In genomic region chr14:46247491-46248484, GRCm38 (mm10) we compare ENCODE assay signal across 25 mouse cellular contexts.
DNase-seq lines count a peak whose midpoint lies in the region; ATAC-seq and TF ChIP-seq lines count a peak whose summit lies in the region.
"Had no signal": no experiment of that assay in that cellular context is flagged by ENCODE, and none has a peak within 500 bp of the region (broad histone marks: within the 10 kb centered on the region; RNA-seq: fewer than 3 reads in every experiment).

No protein-coding gene starts in this region.

- no peaks in the 10 kb centered on the region for H3K9me3 ChIP-seq in lung, postnatal 0 days (ENCODE audit: low read length)
- H3K9me3 ChIP-seq: forebrain, embryonic 10.5 days; heart, embryonic 15.5 days; megakaryocyte, embryonic 14.5 days; midbrain, embryonic 15.5 days had no signal

- H3K36me3 ChIP-seq in lung, postnatal 0 days (ENCODE audit: insufficient read depth, low read length): no peaks in the 10 kb centered on the region
- H3K36me3 ChIP-seq: forebrain, embryonic 10.5 days; heart, embryonic 15.5 days; midbrain, embryonic 15.5 days had no signal

- H3K27ac ChIP-seq in lung, postnatal 0 days (ENCODE audit: low read length): no peak overlapping the region
- H3K27ac ChIP-seq: forebrain, embryonic 10.5 days; gastrocnemius, adult 2 months; heart, embryonic 15.5 days; layer of hippocampus, adult 2 months; midbrain, embryonic 15.5 days had no signal

- no peak overlapping the region for H3K9ac ChIP-seq in lung, postnatal 0 days (replicated peaks; ENCODE audit: low read depth)
- H3K9ac ChIP-seq: heart, embryonic 15.5 days; midbrain, embryonic 15.5 days had no signal

- WGBS in lung, postnatal 0 days: 72% methylated on average over 16 of the region's 16 CpGs

- peak; percentile 37 for ATAC-seq in lung, postnatal 0 days
- ATAC-seq: hindbrain, embryonic 16.5 days; midbrain, embryonic 15.5 days had no signal

- TF ChIP-seq POLR2A in brain, embryonic 14.5 days (IDR thresholded peaks at IDR 0.05; ENCODE audit: borderline replicate concordance, extremely low read depth, insufficient read depth, insufficient read length, poor library complexity, severe bottlenecking): no peak

- DNase-seq in heart, adult 8-10 months (ENCODE audit: low spot score): peak; percentile 1
- DNase-seq in heart, postnatal 14 days: no peak
- peak; percentile 58 for DNase-seq in lung, postnatal 0 days (ENCODE audit: low spot score)
- DNase-seq in lung, postnatal 14 days: no peak
- peak; percentile 19 for DNase-seq in brain, embryonic 14.5 days (ENCODE audit: low read depth)
- peak; percentile 61 for DNase-seq in forelimb bud, embryonic 11.5 days (ENCODE audit: low read depth, low spot score)
- DNase-seq in urinary bladder, adult 18-20 months (ENCODE audit: low spot score in 2 of 2): no peak
- DNase-seq: adrenal gland, postnatal 36 days; cerebellum, adult 2 months; cerebellum, postnatal 36 days; gastrocnemius, adult 2 months; heart, adult 18-20 months; kidney, adult 11 months; kidney, postnatal 14 days; layer of hippocampus, postnatal 36 days; liver; right cerebral cortex, adult 18-20 months; thymus, postnatal 36 days had no signal

- H3K27me3 ChIP-seq in lung, postnatal 0 days (replicated peaks; ENCODE audit: insufficient read depth, low read length): no peaks in the 10 kb centered on the region
- H3K27me3 ChIP-seq: CH12.LX; heart, embryonic 15.5 days; megakaryocyte, embryonic 14.5 days; midbrain, embryonic 15.5 days had no signal

- H3K4me2 ChIP-seq in lung, postnatal 0 days (replicated peaks; ENCODE audit: low read depth, low read length): no peak overlapping the region
- H3K4me2 ChIP-seq: heart, embryonic 15.5 days; midbrain, embryonic 15.5 days had no signal

- H3K4me1 ChIP-seq in lung, postnatal 0 days (ENCODE audit: insufficient read depth, low read depth, low read length): no peaks in the 10 kb centered on the region
- H3K4me1 ChIP-seq: forebrain, embryonic 10.5 days; heart, embryonic 15.5 days; megakaryocyte, embryonic 14.5 days; midbrain, embryonic 15.5 days had no signal

- intact Hi-C loops in heart, postnatal 14 days (cut with DNase I): loop anchor here (5.0 kb wide), 2 partner anchors 50 to 140 kb away; no protein-coding TSS in a partner anchor

- no peak for TF ChIP-seq CTCF in lung, postnatal 0 days (IDR thresholded peaks at IDR 0.05)
- no peak for TF ChIP-seq CTCF in brain, embryonic 14.5 days (IDR thresholded peaks at IDR 0.05; ENCODE audit: borderline replicate concordance, extremely low read depth, insufficient read depth, insufficient read length)

- no peak overlapping the region for H3K4me3 ChIP-seq in lung, postnatal 0 days (ENCODE audit: low read depth, low read length)
- H3K4me3 ChIP-seq: forebrain, embryonic 10.5 days; gastrocnemius, adult 2 months; heart, embryonic 15.5 days; layer of hippocampus, adult 2 months; megakaryocyte, embryonic 14.5 days; midbrain, embryonic 15.5 days had no signal

- TF ChIP-seq EP300 in lung, postnatal 0 days (IDR thresholded peaks at IDR 0.05): no peak

Comparison
In these comparisons a context has a peak if more than half of its experiments do, and no peak if none do; other contexts are left out.
1. DNase-seq: peak in heart, adult 8-10 months (single experiment), lung, postnatal 0 days (single experiment), brain, embryonic 14.5 days (single experiment) and forelimb bud, embryonic 11.5 days (single experiment); none in heart, postnatal 14 days (0 of 2), lung, postnatal 14 days (single experiment) and urinary bladder, adult 18-20 months (0 of 2).